Mouse (Mus musculus) C2C12 (cell line): ENCODE measurements at regions not wholly inside any gene's neighbourhood (a gene's known extent, or its start where the extent isn't known, plus 50 kb on each side); places are given as distances from the start of the nearest gene placed in this dataset.

Source experiments
- CEBPB ChIP-seq: IDR thresholded peaks from one replicate; pipeline ENCODE4 v1.6.1; 2011; ENCODE audit warnings: low read depth, mild to moderate bottlenecking, control low read depth, moderate library complexity
- CTCF ChIP-seq: IDR thresholded peaks from one replicate; pipeline ENCODE4 v1.5.1; 2011; ENCODE audit not compliant: control insufficient read depth, insufficient read depth, insufficient read length
- MAX ChIP-seq: IDR thresholded peaks from one replicate; pipeline ENCODE4 v1.6.1; 2011; ENCODE audit warnings: mild to moderate bottlenecking, control low read depth
- MYOG ChIP-seq: IDR thresholded peaks from one replicate; pipeline ENCODE4 v1.6.1; 2011; ENCODE audit not compliant: control insufficient read depth, insufficient read length; ENCODE audit errors: extremely low read depth
- USF1 ChIP-seq: IDR thresholded peaks from one replicate; pipeline ENCODE4 v1.6.1; 2011; ENCODE audit warnings: low read depth, mild to moderate bottlenecking, control low read depth, moderate library complexity

DNA sequence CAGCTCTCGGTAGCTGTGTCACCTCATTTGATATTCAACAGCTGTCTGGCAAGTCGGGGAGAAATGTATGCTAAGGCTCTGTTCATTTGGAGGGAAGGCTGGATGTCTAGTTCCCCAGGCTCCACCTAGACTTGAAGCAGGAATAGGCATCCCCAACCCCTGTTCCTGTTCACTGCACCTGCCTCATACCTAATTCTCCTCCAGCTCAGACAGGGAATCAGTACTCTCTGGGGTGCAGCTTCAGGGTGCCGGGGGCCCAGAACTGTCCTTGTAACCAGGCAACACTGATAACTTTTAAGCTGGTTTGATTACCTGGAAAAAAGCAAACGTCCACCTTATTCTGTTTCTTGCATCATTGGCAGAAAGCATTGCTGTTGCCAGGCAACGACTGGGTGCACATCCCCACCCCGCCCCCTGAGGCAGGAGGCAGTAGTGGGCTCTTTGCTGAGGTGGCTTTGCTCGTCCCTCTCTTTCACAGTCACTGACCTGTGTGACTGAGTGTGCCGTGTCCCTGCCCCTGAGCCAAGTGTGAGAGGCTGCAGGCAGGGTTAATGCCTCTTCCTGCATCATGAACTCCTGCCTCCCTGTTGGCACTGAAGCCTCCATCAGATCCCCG lies 76.3 kb upstream of the Hdac4 start:
- TF ChIP-seq CTCF = no peak
- no peak for TF ChIP-seq MAX
- no peak for TF ChIP-seq MYOG
- no peak for TF ChIP-seq USF1
- TF ChIP-seq CEBPB = no peak
